Mouse (Mus musculus) embryo, embryonic 11 days (tissue): ENCODE results near the gene Tnfrsf17.
"Not testable (repeated sequence)": the region's sequence is repeated elsewhere in the genome, so short reads cannot be mapped to it uniquely, and the experiment has no call there.

Source experiments
- DNase-seq: peaks from one replicate; pipeline ENCODE4 v3.0.0-alpha.2; 2015

Gene Tnfrsf17

GRCm38 (mm10) chr16:11313512-11313911 lies at the start of gene Tnfrsf17:
Tnfrsf17 (plus strand) TSS chr16:11313812.
- no peak for DNase-seq

- DNase-seq, result no peak
Measured at GRCm38 (mm10) chr16:11266556-11266955, 47.1 kb upstream of the Tnfrsf17 start.

- peak; percentile 25 for DNase-seq
Measured at GRCm38 (mm10) chr16:11269808-11270207, 43.8 kb upstream of the Tnfrsf17 start.

DNA sequence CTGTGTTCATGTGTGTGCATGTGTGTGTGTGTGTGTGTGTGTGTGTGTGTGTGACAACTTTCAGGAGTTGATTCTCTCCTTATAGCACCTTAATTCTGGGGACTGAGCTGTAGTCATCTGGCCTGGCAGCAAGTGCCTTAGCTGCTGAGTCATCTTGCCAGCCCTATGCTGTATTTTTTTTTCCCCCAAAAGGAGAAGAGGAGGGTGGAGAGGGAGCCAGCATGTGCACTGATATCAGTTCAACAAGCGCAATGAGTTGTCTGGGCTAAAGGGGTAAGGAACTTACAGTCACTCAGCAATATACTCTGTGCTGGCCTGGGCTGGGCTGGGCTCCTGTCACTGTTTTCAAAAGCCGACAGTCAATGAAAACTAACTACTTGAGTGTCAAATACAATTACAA lies 43.0 kb upstream of the Tnfrsf17 start:
- no peak for DNase-seq

DNA sequence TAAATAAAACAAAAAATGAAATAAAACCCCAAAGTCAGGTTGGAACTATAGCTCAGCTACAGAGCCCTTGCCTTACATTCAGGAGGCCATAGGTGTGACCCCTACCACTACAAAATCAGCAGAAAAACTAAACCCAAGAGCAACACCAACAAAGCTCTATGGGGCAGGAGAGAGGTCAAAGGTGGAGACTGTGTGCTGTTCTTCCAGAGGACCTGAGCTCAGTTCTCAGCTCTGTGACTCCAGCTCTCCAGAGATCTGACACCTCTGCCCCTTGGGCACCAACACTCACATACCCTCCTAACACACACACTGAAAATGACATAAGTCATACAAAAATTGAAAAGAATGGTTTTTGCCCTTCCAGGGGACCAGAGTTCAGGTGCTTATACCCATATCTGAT lies 42.5 kb upstream of the Tnfrsf17 start:
- DNase-seq, result no peak

- DNase-seq, result no peak
Measured at GRCm38 (mm10) chr16:11276888-11277287, 36.7 kb upstream of the Tnfrsf17 start.

GRCm38 (mm10) chr16:11278778-11279177 lies 34.8 kb upstream of the Tnfrsf17 start:
- no peak for DNase-seq

DNA sequence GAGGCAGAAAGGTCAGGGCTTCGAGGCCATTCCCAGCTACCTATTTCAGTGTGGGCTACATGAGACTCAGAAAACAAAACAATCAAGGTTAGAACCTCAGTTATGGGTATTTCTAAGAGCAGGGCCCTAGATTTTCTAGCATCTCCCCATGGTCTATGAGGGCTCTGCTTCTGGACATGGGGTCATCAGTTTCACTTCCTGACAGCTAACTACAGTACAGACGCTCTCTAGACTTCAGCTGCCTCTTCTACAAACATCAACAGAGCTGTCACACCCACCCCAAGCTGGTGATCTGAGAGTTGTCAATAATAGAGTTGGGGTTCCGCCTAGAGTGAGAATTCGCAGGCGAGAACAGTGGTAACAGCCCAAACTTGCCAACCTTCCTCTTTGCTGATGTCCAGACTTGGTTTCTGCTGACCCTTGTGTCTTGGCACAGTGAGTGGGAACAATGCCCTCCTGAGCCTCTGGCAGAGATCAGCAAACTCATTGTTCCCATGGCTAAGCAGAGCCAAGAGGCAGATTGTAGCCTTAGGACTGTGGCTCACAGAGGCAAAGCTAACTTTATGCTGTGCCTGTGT lies 30.9 kb upstream of the Tnfrsf17 start:
- DNase-seq, result no peak

- DNase-seq, result no peak
Measured at GRCm38 (mm10) chr16:11284881-11285280, 28.7 kb upstream of the Tnfrsf17 start.

DNA sequence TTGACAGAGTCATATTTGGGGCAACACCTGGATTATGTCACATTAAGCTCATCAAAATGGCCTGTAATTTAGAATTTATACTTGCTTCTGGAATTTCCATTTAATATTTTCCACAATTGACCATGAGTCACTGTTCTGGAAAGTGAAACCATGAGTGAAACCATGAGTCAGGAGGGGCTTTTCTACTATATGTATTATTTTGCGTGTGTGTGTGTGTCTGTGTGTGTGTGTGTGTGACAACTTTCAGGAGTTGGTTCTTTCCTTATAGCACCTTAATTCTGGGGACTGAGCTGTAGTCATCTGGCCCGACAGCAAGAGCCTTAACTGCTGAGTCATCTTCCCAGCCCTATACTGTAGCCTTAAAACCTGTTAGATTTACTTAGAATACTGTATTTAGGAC lies 27.7 kb upstream of the Tnfrsf17 start:
- no peak for DNase-seq

DNA sequence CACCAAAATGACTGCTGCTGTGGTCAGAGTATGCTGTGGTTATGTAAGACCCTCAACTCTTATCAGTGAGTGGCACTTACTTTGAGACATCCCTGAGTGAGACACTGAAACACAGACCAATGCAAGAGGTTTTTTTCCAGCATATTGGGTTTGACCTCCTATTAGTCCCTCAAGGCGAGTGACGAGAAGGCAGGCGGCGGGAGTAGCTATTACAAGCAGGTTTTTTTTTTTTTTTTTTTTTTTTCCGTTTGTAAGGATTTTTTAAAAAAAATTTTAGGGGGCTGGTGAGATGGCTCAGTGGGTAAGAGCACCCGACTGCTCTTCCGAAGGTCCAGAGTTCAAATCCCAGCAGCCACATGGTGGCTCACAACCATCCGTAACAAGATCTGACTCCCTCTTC lies 24.7 kb upstream of the Tnfrsf17 start:
- not testable (repeated sequence) for DNase-seq

DNA sequence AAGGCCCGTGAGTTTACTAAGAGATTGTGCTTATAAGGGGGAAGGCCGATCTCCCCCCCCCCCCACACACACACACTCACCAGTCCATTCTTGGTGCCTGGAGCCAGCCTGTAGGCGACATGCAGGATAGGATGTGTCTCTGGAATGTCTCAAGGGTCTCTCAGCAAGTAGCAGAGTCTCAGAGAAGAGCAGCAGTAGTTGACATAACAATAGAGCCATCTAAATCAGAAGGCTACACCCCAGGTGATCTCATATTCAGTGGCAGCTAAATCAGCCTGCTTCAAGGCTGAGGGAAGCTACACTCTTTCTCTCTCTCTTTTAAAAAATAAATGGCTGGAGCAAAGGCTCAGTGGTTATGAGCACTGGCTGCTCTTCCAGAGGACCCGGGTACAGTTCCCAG lies 18.0 kb upstream of the Tnfrsf17 start:
- not testable (repeated sequence) for DNase-seq

DNA sequence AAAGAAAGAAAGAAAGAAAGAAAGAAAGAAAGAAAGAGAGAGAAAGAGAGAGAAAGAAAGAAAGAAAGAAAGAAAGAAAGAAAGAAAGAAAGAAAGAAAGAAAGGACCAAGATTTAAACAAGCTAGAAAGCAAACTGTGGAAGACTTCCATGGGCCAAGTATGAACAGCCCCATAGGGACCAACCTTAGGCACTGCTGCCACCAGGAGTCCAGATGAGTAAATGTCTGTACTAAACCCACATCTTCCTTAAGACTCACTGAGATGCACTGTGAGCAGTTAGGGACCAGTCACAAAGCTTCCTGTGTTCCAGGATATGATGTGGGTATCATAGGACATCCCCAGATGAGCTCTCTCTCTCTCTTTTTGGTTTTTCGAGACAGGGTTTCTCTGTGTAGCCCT lies 15.9 kb upstream of the Tnfrsf17 start:
- peak; percentile 21 for DNase-seq

GRCm38 (mm10) chr16:11303741-11304140 lies 9.9 kb upstream of the Tnfrsf17 start:
- DNase-seq, result no peak

GRCm38 (mm10) chr16:11305531-11305930 lies 8.1 kb upstream of the Tnfrsf17 start:
- DNase-seq, result no peak

GRCm38 (mm10) chr16:11315786-11316320 lies 2.2 kb downstream of the Tnfrsf17 start:
- DNase-seq, result no peak

DNA sequence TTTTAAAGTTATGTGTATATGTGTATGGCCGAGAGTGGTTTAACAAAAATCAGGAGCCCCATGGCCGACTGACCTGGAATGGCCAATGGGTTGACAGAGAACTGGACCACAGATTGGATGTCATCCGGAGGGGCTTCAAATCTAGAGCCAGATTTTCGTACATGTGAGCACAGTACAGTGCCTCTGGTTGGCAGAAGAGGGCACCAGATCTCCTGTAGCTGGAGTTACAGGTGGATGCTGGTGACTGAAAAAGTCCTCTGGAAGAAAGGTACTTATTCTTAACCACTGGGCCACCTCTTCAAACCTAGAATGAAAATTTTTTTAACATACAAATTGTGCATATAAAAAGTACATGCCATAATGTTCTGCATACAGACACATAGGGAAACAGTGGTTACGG lies 3.1 kb downstream of the Tnfrsf17 start:
- peak; percentile 6 for DNase-seq

GRCm38 (mm10) chr16:11317324-11317723 lies 3.7 kb downstream of the Tnfrsf17 start:
- peak; percentile 56 for DNase-seq

- peak; percentile 95 for DNase-seq
Measured at GRCm38 (mm10) chr16:11322409-11323323, 9.1 kb downstream of the Tnfrsf17 start, which contains the start of gene Snx29. Snx29 (plus strand) TSS chr16:11322908.

DNA sequence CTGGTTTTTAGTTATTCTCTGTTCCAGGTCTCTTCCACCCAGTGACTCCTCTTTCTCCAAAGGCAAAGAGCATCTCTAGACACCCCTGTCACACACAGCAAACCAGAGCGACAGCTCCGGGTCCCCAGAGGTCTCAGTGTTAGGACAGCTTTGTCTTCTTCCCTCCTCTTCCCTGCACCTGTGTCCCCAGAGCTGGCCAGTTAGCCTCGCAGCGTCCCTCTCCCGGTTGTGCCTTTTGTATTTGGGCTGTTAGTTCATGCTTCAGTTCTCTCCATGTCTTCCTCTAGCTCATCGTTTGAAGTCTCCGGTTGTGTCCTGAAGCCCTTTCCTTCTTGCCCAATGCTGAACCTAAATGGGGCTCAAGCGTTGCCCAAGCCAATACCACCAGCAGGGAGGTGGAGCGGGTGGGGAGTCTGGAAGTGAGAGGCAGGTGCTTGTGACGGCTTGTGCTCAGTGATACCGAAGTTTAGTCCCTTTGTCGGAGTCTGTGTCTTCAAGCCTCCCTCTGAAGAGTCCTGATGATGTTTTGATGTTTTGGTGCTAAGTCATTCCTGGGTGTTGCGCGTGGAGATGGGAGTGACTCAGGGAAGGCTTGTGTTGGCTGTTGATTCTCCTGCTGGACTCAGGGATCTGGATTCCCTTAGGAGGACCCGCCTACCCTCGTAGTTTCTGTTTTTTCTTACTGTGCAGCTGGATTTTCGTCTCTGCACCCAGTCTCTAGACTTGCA lies 9.9 kb downstream of the Tnfrsf17 start:
- peak; percentile 29 for DNase-seq

- DNase-seq, result no peak
Measured at GRCm38 (mm10) chr16:11330081-11330800, 16.6 kb downstream of the Tnfrsf17 start.

DNA sequence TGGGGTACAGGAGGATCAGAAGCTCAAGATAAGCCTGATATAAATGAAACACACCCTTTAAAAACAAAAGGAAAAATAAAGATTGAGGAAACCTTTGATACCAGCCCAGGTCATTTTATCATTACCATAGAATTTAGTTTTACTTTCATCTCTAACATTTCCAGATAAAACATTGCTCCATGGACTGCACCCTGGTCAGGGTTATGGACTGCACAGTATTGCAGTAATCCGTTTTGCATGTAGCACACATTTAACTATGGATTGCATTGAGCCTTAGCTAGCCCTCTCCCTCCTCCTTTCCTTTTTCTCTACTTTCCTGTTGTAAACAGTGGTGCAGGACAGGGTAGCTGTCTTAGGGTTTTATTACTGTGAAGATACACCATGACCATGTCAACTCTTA lies 17.4 kb downstream of the Tnfrsf17 start:
- DNase-seq, result no peak
